Mouse (Mus musculus) neural tube, embryonic 14.5 days (tissue): ENCODE results near the gene Adgrg7. TPM values are rescaled to one million over a fixed set of nuclear protein-coding genes. Genes with fewer than 3 reads are reported as not detected.

Experiments used
- ATAC-seq: fragments of 200-750 bp; cut with Nextera tagmentation; 2 replicates; pipeline ENCODE4 v1.8.0; 2017; ENCODE audit warnings: low read depth, mild to moderate bottlenecking, moderate TSS enrichment, moderate library complexity
- H3K27ac ChIP-seq: fragments of 300-500 bp; sonication (generic); 2 replicates; pipeline ENCODE4 v1.5.1; 2014; ENCODE audit warnings: low read depth, mild to moderate bottlenecking, control low read depth, low read length, moderate library complexity, mixed read lengths
- H3K27me3 ChIP-seq: fragments of 300-500 bp; sonication (generic); 2 replicates; pipeline ENCODE4 v1.6.1; 2014; ENCODE audit warnings: low read length; ENCODE audit not compliant: control insufficient read depth, insufficient read depth
- H3K36me3 ChIP-seq: fragments of 300-500 bp; sonication (generic); 2 replicates; pipeline ENCODE4 v1.6.1; 2014; ENCODE audit warnings: low read length, mixed read lengths; ENCODE audit not compliant: control insufficient read depth, insufficient read depth
- H3K4me1 ChIP-seq: fragments of 300-500 bp; sonication (generic); 2 replicates; pipeline ENCODE4 v1.6.1; 2014; ENCODE audit warnings: low read length; ENCODE audit not compliant: control insufficient read depth, insufficient read depth
- H3K4me2 ChIP-seq: fragments of 300-500 bp; sonication (generic); 2 replicates; pipeline ENCODE4 v1.6.1; 2014; ENCODE audit warnings: mild to moderate bottlenecking, low read depth, low read length, control low read depth
- H3K4me3 ChIP-seq: fragments of 300-500 bp; sonication (generic); 2 replicates; pipeline ENCODE4 v1.5.1; 2014; ENCODE audit warnings: low read depth, low read length, control low read depth, mixed read lengths
- H3K9ac ChIP-seq: fragments of 300-500 bp; sonication (generic); replicated peaks from 2 replicates; pipeline ENCODE4 v1.6.1; 2014; ENCODE audit warnings: low read depth, mild to moderate bottlenecking, control low read depth, low read length, mixed read lengths
- H3K9me3 ChIP-seq: fragments of 300-500 bp; sonication (generic); 2 replicates; pipeline ENCODE4 v1.6.1; 2016; ENCODE audit warnings: low read length; ENCODE audit not compliant: control insufficient read depth
- WGBS: fragments of 180-500 bp; shearing (Covaris S2); extraction: QIAGEN DNeasy Blood & Tissue Kit; methylation state at CpG from one replicate; pipeline ENCODE4 v1.1.7; 2014; 5-methylcytosine and 5-hydroxymethylcytosine counted together
- polyA plus RNA-seq: library from polyadenylated mRNA; unstranded; fragments of >200 nt; fragmentation: Nextera tagmentation; extraction: Ambion mirVana; gene quantifications from 2 replicates; pipeline ENCODE4 v1.2.1, GENCODE M21; 2014

Gene Adgrg7
- polyA plus RNA-seq, 1 experiment from 2014 or later = not detected

- no peaks in the 10 kb centered on the region for H3K4me1 ChIP-seq
- no peak overlapping the region for H3K4me2 ChIP-seq
- ATAC-seq = 0 out of 2 replicates have a peak, but pooled peaks have one; percentile 38
- no peak overlapping the region for H3K9ac ChIP-seq
- no peaks in the 10 kb centered on the region for H3K9me3 ChIP-seq
- H3K36me3 ChIP-seq = peaks cover 10% of the 10 kb centered on the region; the same call in 1 of the 2 replicates
- no peak overlapping the region for H3K27ac ChIP-seq
- H3K4me3 ChIP-seq = no peak overlapping the region
- WGBS = 79% methylated on average over 8 of the region's 8 CpGs
- H3K27me3 ChIP-seq = no peaks in the 10 kb centered on the region
Observed at GRCm38 (mm10) chr16:56681010-56681645, 114.5 kb downstream of the Adgrg7 start.

- 0 out of 2 replicates have a peak, but pooled peaks have one; percentile 69 for ATAC-seq
- Histone ChIP-seq H3K36me3 (no peaks in the 10 kb centered on the region), H3K4me1 (no peaks in the 10 kb centered on the region), H3K9ac (no peak overlapping the region), H3K4me3 (no peak overlapping the region), H3K9me3 (no peaks in the 10 kb centered on the region), H3K27ac (no peak overlapping the region), H3K27me3 (no peaks in the 10 kb centered on the region), H3K4me2 (no peak overlapping the region)
- WGBS = 76% methylated on average over 4 of the region's 4 CpGs
Observed at GRCm38 (mm10) chr16:56677146-56677545, 118.5 kb downstream of the Adgrg7 start.

Other genes starting within 250 kb of the Adgrg7 start
- 178 and 191 TPM in 2 replicates for gene Tfg, start 78.4 kb downstream of the Adgrg7 start, polyA plus RNA-seq
- 1.4 and 7.5 TPM in 2 replicates for gene Tmem45a, start 90.3 kb upstream of the Adgrg7 start, polyA plus RNA-seq
- not detected in 2 replicates for gene Lnp1, start 132.2 kb upstream of the Adgrg7 start, polyA plus RNA-seq